Mouse (Mus musculus): Measurements from ENCODE around the gene Zfp947. TPM values are rescaled to one million over a fixed set of nuclear protein-coding genes. Genes with fewer than 3 reads are reported as not detected.
"Not testable (repeated sequence)": the region's sequence is repeated elsewhere in the genome, so short reads cannot be mapped to it uniquely, and the experiment has no call there.

Zfp947 gene
- 2.8 and 3.0 TPM in 2 replicates for polyA plus RNA-seq (2015; fragmentation: Nextera tagmentation; extraction: Ambion mirVana)

DNA sequence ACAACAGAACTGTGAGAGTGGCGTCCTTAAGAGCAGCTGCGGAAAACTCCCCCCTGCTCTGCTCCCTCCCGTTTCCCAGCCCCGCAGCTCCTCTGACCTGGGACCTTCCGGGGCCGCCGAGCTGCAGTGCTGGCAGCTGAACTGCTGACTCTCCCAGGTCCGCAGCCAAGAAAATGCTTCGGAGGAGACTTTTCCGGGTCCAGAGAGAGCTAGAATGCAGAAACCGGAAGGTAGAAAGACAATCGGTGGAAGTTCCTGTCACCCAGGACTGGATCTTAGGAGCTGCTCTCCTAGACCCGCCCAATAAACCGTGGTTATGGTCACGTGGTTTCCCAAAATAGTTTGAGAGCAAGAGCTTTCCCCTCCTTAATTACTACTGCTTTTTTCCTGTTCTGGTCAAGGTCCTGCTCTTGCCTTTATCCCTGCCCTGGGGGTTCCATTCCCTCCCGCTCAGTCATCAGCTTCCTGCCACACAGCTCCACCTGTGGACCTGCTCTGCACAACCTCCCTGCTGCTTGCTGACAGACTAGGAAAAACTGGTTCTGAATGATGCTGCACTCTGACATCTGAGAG, at the start of gene Zfp947:
Gene Zfp947 (minus strand): TSS at position 469 of the 573 bp plus-strand sequence.
- not testable (repeated sequence) for H3K4me1 ChIP-seq (ENCODE audit: control insufficient read depth, insufficient read depth, low read length); H3K27me3 ChIP-seq (ENCODE audit: control insufficient read depth, insufficient read depth, low read length); H3K9me3 ChIP-seq (replicated peaks; ENCODE audit: control insufficient read depth, low read length); H3K36me3 ChIP-seq (ENCODE audit: control insufficient read depth, insufficient read depth, low read length)
- peak; percentile 93 for ATAC-seq (ENCODE audit: insufficient read depth, low FRiP score)
- WGBS: 0% methylated on average over 16 of the region's 16 CpGs
- H3K27ac ChIP-seq (ENCODE audit: low read length): peak within 1 kb of the TSS; percentile 72
- peak within 1 kb of the TSS; percentile 52 for H3K4me2 ChIP-seq (ENCODE audit: low read depth, low read length)
- peak within 1 kb of the TSS; percentile 72 for H3K9ac ChIP-seq (ENCODE audit: low read length)
- H3K4me3 ChIP-seq (replicated peaks; ENCODE audit: low read length): peak within 1 kb of the TSS; percentile 57

GRCm38 (mm10) chr17:22165304-22165703, 686 bp downstream of the Zfp947 start:
- peak overlapping the region; percentile 72 for H3K9ac ChIP-seq (ENCODE audit: low read length)

GRCm38 (mm10) chr17:22153951-22154350, 12.0 kb downstream of the Zfp947 start:
- H3K4me2 ChIP-seq (ENCODE audit: low read depth, low read length); H3K36me3 ChIP-seq (ENCODE audit: control insufficient read depth, insufficient read depth, low read length); ATAC-seq (ENCODE audit: insufficient read depth, low FRiP score); H3K27ac ChIP-seq (ENCODE audit: low read length); H3K9ac ChIP-seq (ENCODE audit: low read length); H3K4me3 ChIP-seq (replicated peaks; ENCODE audit: low read length); H3K9me3 ChIP-seq (replicated peaks; ENCODE audit: control insufficient read depth, low read length); H3K27me3 ChIP-seq (ENCODE audit: control insufficient read depth, insufficient read depth, low read length); H3K4me1 ChIP-seq (ENCODE audit: control insufficient read depth, insufficient read depth, low read length): not testable (repeated sequence)
- WGBS: 73% methylated on average over 2 of the region's 4 CpGs

More at GRCm38 (mm10) chr17:22165304-22165703, 686 bp downstream of the Zfp947 start:
- 8% methylated on average over 3 of the region's 3 CpGs for WGBS
- H3K27me3 ChIP-seq (ENCODE audit: control insufficient read depth, insufficient read depth, low read length); H3K9me3 ChIP-seq (replicated peaks; ENCODE audit: control insufficient read depth, low read length); H3K36me3 ChIP-seq (ENCODE audit: control insufficient read depth, insufficient read depth, low read length); H3K4me1 ChIP-seq (ENCODE audit: control insufficient read depth, insufficient read depth, low read length): not testable (repeated sequence)
- H3K4me3 ChIP-seq (replicated peaks; ENCODE audit: low read length): peak overlapping the region; percentile 57
- peak; percentile 68 for ATAC-seq (ENCODE audit: insufficient read depth, low FRiP score)
- peak overlapping the region; percentile 72 for H3K27ac ChIP-seq (ENCODE audit: low read length)
- H3K4me2 ChIP-seq (ENCODE audit: low read depth, low read length): peak overlapping the region; percentile 52

DNA sequence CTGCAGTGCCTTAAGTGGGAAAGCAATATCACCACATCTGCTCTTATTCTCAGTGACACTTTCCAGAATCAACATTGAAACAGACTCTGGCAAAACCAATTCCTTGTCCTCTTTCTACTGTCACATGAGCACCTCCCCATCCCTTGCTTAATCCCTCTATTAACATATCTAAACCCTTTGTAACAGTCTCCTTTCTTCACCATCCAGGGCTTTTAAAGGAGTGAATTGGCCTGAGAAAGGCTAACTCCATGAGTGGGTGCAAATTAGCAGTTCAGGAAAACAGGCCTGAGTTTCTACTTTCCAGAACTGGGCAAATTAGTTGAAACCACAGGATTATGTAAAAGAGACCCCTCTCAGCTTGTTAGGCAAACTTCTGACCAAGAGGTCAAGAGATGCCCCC, 47.2 kb downstream of the Zfp947 start:
- no peak overlapping the region for H3K9ac ChIP-seq (ENCODE audit: low read length)
- H3K9me3 ChIP-seq (replicated peaks; ENCODE audit: control insufficient read depth, low read length): no peaks in the 10 kb centered on the region
- no peaks in the 10 kb centered on the region for H3K27me3 ChIP-seq (ENCODE audit: control insufficient read depth, insufficient read depth, low read length)
- H3K36me3 ChIP-seq (ENCODE audit: control insufficient read depth, insufficient read depth, low read length): no peaks in the 10 kb centered on the region
- ATAC-seq (ENCODE audit: insufficient read depth, low FRiP score): no peak
- no peak overlapping the region for H3K4me2 ChIP-seq (ENCODE audit: low read depth, low read length)
- no peak overlapping the region for H3K27ac ChIP-seq (ENCODE audit: low read length)
- no peak overlapping the region for H3K4me3 ChIP-seq (replicated peaks; ENCODE audit: low read length)
- no peaks in the 10 kb centered on the region for H3K4me1 ChIP-seq (ENCODE audit: control insufficient read depth, insufficient read depth, low read length)

Other genes starting within 250 kb of the Zfp947 start
- 18.9 and 23.7 TPM in 2 replicates for gene Zfp942, start 203.7 kb downstream of the Zfp947 start, polyA plus RNA-seq (2015; fragmentation: Nextera tagmentation; extraction: Ambion mirVana)
- gene Zfp943, start 203.6 kb downstream of the Zfp947 start, polyA plus RNA-seq (2015; fragmentation: Nextera tagmentation; extraction: Ambion mirVana): 16.9 and 19.0 TPM in 2 replicates
- 3.2 and 3.3 TPM in 2 replicates for gene Zfp994, start 59.4 kb upstream of the Zfp947 start, polyA plus RNA-seq (2015; fragmentation: Nextera tagmentation; extraction: Ambion mirVana)
- 10.5 and 10.6 TPM in 2 replicates for gene CT030661.1, start 148.6 kb upstream of the Zfp947 start, polyA plus RNA-seq (2015; fragmentation: Nextera tagmentation; extraction: Ambion mirVana)
- 11.8 and 13.9 TPM in 2 replicates for gene Zfp944, start 195.2 kb upstream of the Zfp947 start, polyA plus RNA-seq (2015; fragmentation: Nextera tagmentation; extraction: Ambion mirVana)
- 9.4 and 12.0 TPM in 2 replicates for gene Zfp758, start 195.3 kb upstream of the Zfp947 start, polyA plus RNA-seq (2015; fragmentation: Nextera tagmentation; extraction: Ambion mirVana)